Mouse (Mus musculus): ENCODE measurements around the gene Slc16a8.
A peak's percentile ranks its signal among the peaks of the same experiment; 100 is the strongest.

The Slc16a8 gene

GRCm38 (mm10) chr15:79212750-79213446 lies 41.7 kb downstream of the Slc16a8 start:
- no peak for DNase-seq

- no peak for DNase-seq
Measured at GRCm38 (mm10) chr15:79210357-79210756, 44.2 kb downstream of the Slc16a8 start.

GRCm38 (mm10) chr15:79208758-79209439 lies 45.7 kb downstream of the Slc16a8 start:
- DNase-seq: peak; percentile 53

- no peak for DNase-seq
Measured at GRCm38 (mm10) chr15:79208211-79208610, 46.4 kb downstream of the Slc16a8 start.

- peak; percentile 48 for DNase-seq
Measured at GRCm38 (mm10) chr15:79202575-79202974, 52.0 kb downstream of the Slc16a8 start.

- peak; percentile 89 for DNase-seq
Measured at GRCm38 (mm10) chr15:79201491-79202150, 52.9 kb downstream of the Slc16a8 start.
